Mouse (Mus musculus) hindbrain, postnatal 0 days (tissue): ENCODE data around the gene Rnf135. TPM values are rescaled to one million over a fixed set of nuclear protein-coding genes. Genes with fewer than 3 reads are reported as not detected.
"Not testable (repeated sequence)": the region's sequence is repeated elsewhere in the genome, so short reads cannot be mapped to it uniquely, and the experiment has no call there.

ENCODE experiments used
- ATAC-seq: fragments of 200-750 bp; cut with Nextera tagmentation; 2 replicates; pipeline ENCODE4 v1.8.0; 2017; ENCODE audit warnings: mild to moderate bottlenecking, moderate TSS enrichment, moderate library complexity
- DNase-seq: peaks from one replicate; pipeline ENCODE4 v3.0.0-alpha.2; 2015; ENCODE audit warnings: low spot score
- H3K27ac ChIP-seq: fragments of 300-500 bp; sonication (generic); 2 replicates; pipeline ENCODE4 v1.5.1; 2014; ENCODE audit warnings: mild to moderate bottlenecking
- H3K27me3 ChIP-seq: fragments of 300-500 bp; sonication (generic); 2 replicates; pipeline ENCODE4 v1.6.1; 2014; ENCODE audit warnings: low read length, mixed read lengths; ENCODE audit not compliant: insufficient read depth
- H3K36me3 ChIP-seq: fragments of 300-500 bp; sonication (generic); 2 replicates; pipeline ENCODE4 v1.6.1; 2014; ENCODE audit warnings: low read length, mixed read lengths; ENCODE audit not compliant: insufficient read depth
- H3K4me1 ChIP-seq: fragments of 300-500 bp; sonication (generic); 2 replicates; pipeline ENCODE4 v1.6.1; 2014; ENCODE audit warnings: antibody characterized with exemption, low read length, mixed read lengths; ENCODE audit not compliant: insufficient read depth
- H3K4me2 ChIP-seq: fragments of 300-500 bp; sonication (generic); 2 replicates; pipeline ENCODE4 v1.6.1; 2014; ENCODE audit warnings: low read depth, mild to moderate bottlenecking, low read length, moderate library complexity, mixed read lengths
- H3K4me3 ChIP-seq: fragments of 300-500 bp; sonication (generic); 2 replicates; pipeline ENCODE4 v1.5.1; 2014; ENCODE audit warnings: low read length
- H3K9ac ChIP-seq: fragments of 300-500 bp; sonication (generic); replicated peaks from 2 replicates; pipeline ENCODE4 v1.6.1; 2014; ENCODE audit warnings: mild to moderate bottlenecking, low read length, moderate library complexity, mixed read lengths
- H3K9me3 ChIP-seq: fragments of 300-500 bp; sonication (generic); 2 replicates; pipeline ENCODE4 v1.6.1; 2016; ENCODE audit warnings: low read length, mixed read lengths
- CTCF ChIP-seq: IDR thresholded peaks from 2 replicates; pipeline ENCODE4 v1.5.1; 2016; ENCODE audit warnings: antibody characterized with exemption, control low read depth, low read depth
- WGBS: fragments of 180-500 bp; shearing (Covaris S2); extraction: QIAGEN DNeasy Blood & Tissue Kit; methylation state at CpG from one replicate; pipeline ENCODE4 v1.1.7; 2014; 5-methylcytosine and 5-hydroxymethylcytosine counted together
- polyA plus RNA-seq: library from polyadenylated mRNA; unstranded; fragments of >200 nt; fragmentation: Nextera tagmentation; extraction: Ambion mirVana; gene quantifications from 2 replicates; pipeline ENCODE4 v1.2.1, GENCODE M21; 2015
- total RNA-seq: library from RNA; depleted of rRNA; stranded (reverse); fragments of >200 nt; gene quantifications from 2 replicates; pipeline ENCODE4 v1.2.3, GENCODE M21; 2014

The Rnf135 gene
- total and polyA plus RNA-seq, 2 experiments from 2014 or later = 4.7 to 5.0 TPM

DNA sequence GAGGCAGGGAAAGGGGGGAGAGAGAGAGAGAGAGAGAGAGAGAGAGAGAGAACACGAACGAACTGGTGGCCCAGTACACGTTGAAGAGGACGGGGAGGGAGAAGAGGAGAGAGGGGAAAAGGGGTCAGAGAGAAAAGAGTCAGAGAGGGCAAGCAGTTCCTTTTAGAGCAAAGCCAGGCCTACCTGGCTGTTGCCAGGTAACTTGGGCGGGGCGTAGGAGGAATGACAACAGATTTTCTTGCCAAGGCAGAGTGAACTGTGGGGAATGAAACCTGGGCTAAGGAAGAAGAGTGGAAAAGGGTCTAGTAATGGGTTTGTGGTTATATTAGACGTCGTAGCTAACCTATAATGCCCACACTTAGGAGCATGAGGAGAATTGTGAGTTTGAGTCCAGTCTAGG lies 40.8 kb upstream of the Rnf135 start:
- no peaks in the 10 kb centered on the region for H3K4me1 ChIP-seq
- 51% methylated on average over 8 of the region's 8 CpGs for WGBS
- ATAC-seq (no peak), DNase-seq (no peak)
- H3K36me3 ChIP-seq = no peaks in the 10 kb centered on the region
- H3K4me3 ChIP-seq = peak overlapping the region; percentile 84
- H3K9me3 ChIP-seq = no peaks in the 10 kb centered on the region
- H3K27ac ChIP-seq = no peak overlapping the region
- H3K27me3 ChIP-seq = no peaks in the 10 kb centered on the region
- H3K9ac ChIP-seq = peak overlapping the region; percentile 78; the same call in 1 of the 2 replicates
- TF ChIP-seq CTCF = no peak
- peak overlapping the region; percentile 83 for H3K4me2 ChIP-seq

DNA sequence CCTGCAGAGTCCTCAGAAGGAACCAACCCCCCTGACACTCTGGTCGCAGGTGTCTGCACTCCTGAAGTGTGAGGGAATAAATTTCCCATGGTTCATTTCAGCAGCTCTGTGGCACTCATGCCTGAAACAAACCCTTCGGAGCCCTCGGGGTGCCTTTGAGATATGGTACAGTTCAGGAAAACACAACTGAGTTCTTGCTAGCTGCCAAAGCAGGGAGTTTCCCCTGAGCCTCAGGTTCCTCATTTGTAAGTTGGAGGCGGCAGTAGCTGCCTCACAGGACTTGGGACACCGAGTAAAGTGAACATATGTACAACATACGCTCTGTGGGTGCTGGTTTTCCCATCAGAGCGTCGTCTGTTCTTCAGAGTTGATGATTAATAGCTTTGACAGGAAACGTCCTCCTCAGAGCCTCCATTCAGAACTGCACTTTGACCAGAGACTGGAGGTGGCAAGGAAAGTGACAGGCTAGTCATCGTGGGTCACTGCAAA lies 37.8 kb upstream of the Rnf135 start:
- Histone ChIP-seq H3K27me3 (no peaks in the 10 kb centered on the region), H3K4me1 (no peaks in the 10 kb centered on the region), H3K9me3 (no peaks in the 10 kb centered on the region), H3K27ac (no peak overlapping the region), H3K9ac (no peak overlapping the region), H3K4me3 (no peak overlapping the region), H3K4me2 (no peak overlapping the region), H3K36me3 (no peaks in the 10 kb centered on the region)
- ATAC-seq = no peak
- 61% methylated on average over 10 of the region's 10 CpGs for WGBS
- TF ChIP-seq CTCF = no peak
- DNase-seq = no peak

DNA sequence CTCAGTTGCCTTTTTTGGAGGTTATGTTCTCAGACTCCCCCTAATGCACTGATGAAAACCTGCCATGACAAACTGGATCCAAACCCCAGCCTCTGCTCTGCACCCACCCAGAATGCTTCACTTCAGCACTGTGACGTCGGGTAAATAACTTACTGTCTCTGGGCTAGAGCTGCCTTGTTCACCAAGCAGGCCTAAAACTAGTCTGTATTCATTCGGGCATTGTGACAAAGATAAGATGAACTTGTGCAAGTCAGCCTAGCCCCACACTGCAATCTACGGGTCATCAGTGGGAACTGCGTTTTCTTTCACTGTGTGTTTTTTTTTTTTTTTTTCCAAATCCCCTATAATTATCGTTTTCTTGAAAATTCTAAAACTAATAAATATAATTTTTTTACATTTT lies 35.9 kb upstream of the Rnf135 start:
- TF ChIP-seq CTCF = peak; percentile 17; the same call in 1 of the 2 replicates
- Histone ChIP-seq H3K4me1 (no peaks in the 10 kb centered on the region), H3K9ac (no peak overlapping the region), H3K27ac (no peak overlapping the region), H3K9me3 (no peaks in the 10 kb centered on the region), H3K4me2 (no peak overlapping the region), H3K36me3 (no peaks in the 10 kb centered on the region), H3K27me3 (no peaks in the 10 kb centered on the region), H3K4me3 (no peak overlapping the region)
- WGBS = 73% methylated on average over 6 of the region's 6 CpGs
- no peak for ATAC-seq
- DNase-seq = no peak

DNA sequence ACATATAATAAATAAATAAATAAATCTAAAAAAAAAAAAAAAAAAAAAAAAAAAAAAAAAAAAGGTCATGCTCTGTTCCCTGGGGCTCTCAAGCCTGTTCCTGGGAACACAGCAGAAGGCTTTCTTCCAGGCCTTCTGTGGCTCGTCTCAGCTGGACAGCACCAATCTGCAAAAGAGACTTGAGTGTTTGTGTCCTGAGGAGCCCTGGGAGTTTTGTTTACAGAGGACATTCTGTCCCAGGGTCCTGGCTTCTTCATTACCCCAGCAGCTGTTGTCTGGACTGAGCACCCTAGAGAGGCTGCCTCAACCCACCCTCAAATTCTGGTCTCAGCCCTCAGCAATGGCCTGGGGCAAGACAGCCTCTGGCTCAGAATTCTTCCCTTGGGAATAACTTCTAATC lies 35.3 kb upstream of the Rnf135 start:
- Histone ChIP-seq H3K4me3 (no peak overlapping the region), H3K27ac (no peak overlapping the region), H3K4me1 (no peaks in the 10 kb centered on the region), H3K9me3 (no peaks in the 10 kb centered on the region), H3K9ac (no peak overlapping the region), H3K27me3 (0 out of 2 replicates have a peak, but pooled peaks cover 4% of the 10 kb centered on the region), H3K36me3 (no peaks in the 10 kb centered on the region), H3K4me2 (no peak overlapping the region)
- ATAC-seq (no peak), DNase-seq (no peak)
- WGBS = 73% methylated on average over 1 of the region's 1 CpGs
- no peak for TF ChIP-seq CTCF

DNA sequence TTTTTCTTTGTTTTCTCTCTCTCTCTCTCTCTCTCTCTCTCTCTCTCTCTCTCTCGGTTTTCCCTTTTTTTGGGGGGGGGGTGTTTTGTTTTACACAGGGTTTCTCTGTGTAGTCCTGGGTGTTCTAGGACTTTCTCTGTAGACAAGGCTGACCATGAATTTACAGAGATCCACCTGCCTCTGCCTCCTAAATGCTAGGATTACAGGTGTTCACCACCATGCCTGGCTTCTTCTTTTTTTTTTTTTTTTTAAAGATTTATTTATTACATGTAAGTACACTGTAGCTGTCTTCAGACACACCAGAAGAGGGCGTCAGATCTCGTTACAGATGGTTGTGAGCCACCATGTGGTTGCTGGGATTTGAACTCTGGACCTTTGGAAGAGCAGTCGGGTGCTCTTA lies 34.7 kb upstream of the Rnf135 start:
- H3K4me3 ChIP-seq, H3K4me1 ChIP-seq, H3K27ac ChIP-seq, H3K36me3 ChIP-seq, ATAC-seq, H3K9ac ChIP-seq, H3K4me2 ChIP-seq, DNase-seq, H3K9me3 ChIP-seq: not testable (repeated sequence)
- H3K27me3 ChIP-seq = peaks cover 10% of the 10 kb centered on the region; the same call in 1 of the 2 replicates
- WGBS = 13% methylated on average over 1 of the region's 4 CpGs

DNA sequence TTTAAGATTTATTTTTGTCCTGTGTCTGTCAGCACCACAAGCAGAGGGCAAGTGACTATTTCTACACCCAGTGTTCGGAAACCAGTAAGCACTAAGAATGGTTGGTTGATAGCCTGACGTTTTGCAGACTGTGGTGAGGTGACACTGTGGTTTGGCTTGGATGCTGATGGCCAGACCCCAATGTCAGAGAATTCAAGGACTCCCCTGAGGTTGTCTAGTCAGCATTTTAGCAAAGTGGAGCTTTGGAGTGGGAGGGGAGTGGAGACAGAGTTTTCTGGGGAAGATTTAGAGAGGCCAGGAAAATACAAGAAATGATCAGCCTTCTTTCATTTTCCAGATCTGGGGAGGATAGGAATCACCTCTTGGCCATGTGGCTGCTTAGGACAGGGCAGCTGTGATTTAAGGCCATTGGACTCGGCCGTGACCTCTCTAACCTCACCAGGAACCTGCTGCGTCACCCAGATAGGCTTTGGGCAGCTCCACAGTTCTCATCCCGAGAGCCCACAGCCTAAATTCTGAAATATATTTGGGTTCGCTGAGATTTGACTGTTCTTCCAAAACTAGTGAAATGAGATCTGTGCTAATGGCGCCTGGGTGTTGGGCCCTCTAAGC lies 34.1 kb upstream of the Rnf135 start:
- no peak for ATAC-seq
- Histone ChIP-seq H3K4me3 (no peak overlapping the region), H3K27me3 (peaks cover 16% of the 10 kb centered on the region; the same call in 1 of the 2 replicates), H3K4me2 (no peak overlapping the region), H3K9ac (no peak overlapping the region), H3K36me3 (no peaks in the 10 kb centered on the region), H3K27ac (no peak overlapping the region), H3K9me3 (no peaks in the 10 kb centered on the region), H3K4me1 (0 out of 2 replicates have a peak, but pooled peaks cover 4% of the 10 kb centered on the region)
- no peak for TF ChIP-seq CTCF
- WGBS = 87% methylated on average over 8 of the region's 8 CpGs
- no peak for DNase-seq

DNA sequence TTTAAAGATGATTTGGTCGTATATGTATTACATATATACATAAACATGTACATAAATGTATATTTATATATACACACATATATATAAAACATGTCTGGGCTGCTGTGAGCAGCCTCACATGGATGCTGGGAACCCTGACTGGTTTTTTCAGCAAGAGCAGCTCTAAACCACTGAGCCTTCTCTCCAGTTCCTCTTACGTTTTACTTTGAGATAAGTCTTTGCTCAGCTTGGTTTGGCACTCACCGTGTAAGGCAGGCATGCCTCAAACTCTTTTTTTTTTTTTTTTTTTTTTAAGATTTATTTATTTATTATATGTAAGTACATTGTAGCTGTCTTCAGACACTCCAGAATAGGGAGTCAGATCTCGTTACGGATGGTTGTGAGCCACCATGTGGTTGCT lies 33.1 kb upstream of the Rnf135 start:
- ATAC-seq (no peak), DNase-seq (no peak)
- H3K9ac ChIP-seq = no peak overlapping the region
- H3K4me1 ChIP-seq = 0 out of 2 replicates have a peak, but pooled peaks cover 4% of the 10 kb centered on the region
- H3K4me2 ChIP-seq = no peak overlapping the region
- 77% methylated on average over 5 of the region's 5 CpGs for WGBS
- no peaks in the 10 kb centered on the region for H3K9me3 ChIP-seq
- TF ChIP-seq CTCF = no peak
- H3K36me3 ChIP-seq = no peaks in the 10 kb centered on the region
- peaks cover 20% of the 10 kb centered on the region for H3K27me3 ChIP-seq
- no peak overlapping the region for H3K4me3 ChIP-seq
- no peak overlapping the region for H3K27ac ChIP-seq
